Mouse (Mus musculus) left cerebral cortex, postnatal 10 days (tissue): ENCODE data around the gene Rxra. TPM values are rescaled to one million over a fixed set of nuclear protein-coding genes. Genes with fewer than 3 reads are reported as not detected.

ENCODE experiments used
- total RNA-seq, 2 experiments: library from RNA; stranded (reverse); gene quantifications; 2 replicates each; pipeline ENCODE4 v1.2.3; 2021

Gene Rxra
- total RNA-seq, 2 experiments from 2014 or later = 10.8 to 12.2 TPM

Other genes starting within 250 kb of the Rxra start
- 10 to 100 TPM; 26.1 to 29.0 TPM for gene Vav2, start 249.4 kb upstream of the Rxra start, total RNA-seq
- 10 to 100 TPM; 27.9 to 29.1 TPM for gene Brd3os, start 234.1 kb upstream of the Rxra start, total RNA-seq
- gene Brd3, start 168.8 kb upstream of the Rxra start, total RNA-seq = 10 to 100 TPM; 67.1 to 77.0 TPM
- gene Wdr5, start 161.3 kb upstream of the Rxra start, total RNA-seq = 10 to 100 TPM; 43.6 to 44.9 TPM
- gene Col5a1, start 210.0 kb downstream of the Rxra start, total RNA-seq = 10 to 100 TPM; 10.4 to 13.1 TPM